Mouse (Mus musculus): ENCODE data around the gene Arhgef40. TPM values are rescaled to one million over a fixed set of nuclear protein-coding genes. Genes with fewer than 3 reads are reported as not detected.
A peak's percentile ranks its signal among the peaks of the same experiment; 100 is the strongest.

The Arhgef40 gene
- total and polyA plus RNA-seq, 3 experiments = 6.4 to 150 (median 37.5) TPM

DNA sequence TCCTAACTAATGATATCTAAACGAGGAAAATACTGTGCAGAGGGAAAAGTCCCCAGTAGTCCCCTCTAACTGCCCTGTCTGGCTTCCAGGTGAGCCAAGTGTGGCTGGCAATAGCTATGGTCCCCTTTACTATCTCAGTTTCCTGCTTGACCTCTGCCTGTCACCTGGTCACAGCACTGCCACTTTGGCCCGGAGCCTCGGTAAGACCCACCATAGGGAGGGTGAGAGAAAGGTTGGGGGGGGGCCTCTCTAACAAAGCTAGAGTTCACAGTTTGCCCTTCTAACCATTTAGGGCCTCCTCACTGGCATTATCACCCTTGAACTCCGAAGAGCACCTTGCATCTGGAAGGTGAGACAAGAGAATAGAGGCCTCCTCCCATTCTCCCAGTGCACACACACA lies 33.1 kb downstream of the Arhgef40 start:
- TF ChIP-seq ELF1 (IDR thresholded peaks at IDR 0.05; ENCODE audit: low read depth, low read length) = no peak
- no peak for TF ChIP-seq TCF12 (IDR thresholded peaks at IDR 0.05; ENCODE audit: low read depth, low read length)
- no peak for TF ChIP-seq CHD2 (IDR thresholded peaks at IDR 0.05; ENCODE audit: low read length)
- TF ChIP-seq ZNF384 (IDR thresholded peaks at IDR 0.05; ENCODE audit: low read depth, low read length) = no peak
- TF ChIP-seq ZKSCAN1 (IDR thresholded peaks at IDR 0.05; ENCODE audit: low read depth, low read length) = no peak
- TF ChIP-seq MAFK (IDR thresholded peaks at IDR 0.05; ENCODE audit: borderline replicate concordance, low read depth, low read length) = no peak
- TF ChIP-seq MYC (IDR thresholded peaks at IDR 0.05; ENCODE audit: low read depth, low read length) = no peak
- TF ChIP-seq RCOR1 (IDR thresholded peaks at IDR 0.05; ENCODE audit: low read depth, low read length) = no peak
- TF ChIP-seq CHD1 (IDR thresholded peaks at IDR 0.05; ENCODE audit: low read depth, low read length) = no peak
- TF ChIP-seq MYB (IDR thresholded peaks at IDR 0.05; ENCODE audit: low read depth, low read length) = no peak
- no peaks in the 10 kb centered on the region for H3K9me3 ChIP-seq (replicated peaks; ENCODE audit: insufficient read depth, low read length)
- no peak overlapping the region for H3K27ac ChIP-seq (ENCODE audit: control insufficient read depth, low read depth, low read length)
- peaks cover 3 to 38% of the 10 kb centered on the region in 2 experiments; a peak in 3 of 4 replicates for H3K4me1 ChIP-seq (ENCODE audit: control insufficient read depth in 1 of 2, insufficient read depth in 2 of 2, low read length in 2 of 2)
- H3K4me3 ChIP-seq (ENCODE audit: control insufficient read depth in 1 of 2, insufficient read depth in 1 of 2, low read depth in 2 of 2, low read length in 2 of 2) = no peak overlapping the region
- H3K36me3 ChIP-seq (ENCODE audit: control insufficient read depth in 1 of 2, insufficient read depth in 2 of 2, low read length in 2 of 2) = peaks cover 0 to 23% of the 10 kb centered on the region in 2 experiments; a peak in 2 of 4 replicates
- no peak for DNase-seq (ENCODE audit: low read depth, low spot score)
- H3K79me2 ChIP-seq (ENCODE audit: control insufficient read depth, insufficient read depth, low read length, poor library complexity) = peaks cover 14% of the 10 kb centered on the region
- H3K27me3 ChIP-seq (ENCODE audit: control insufficient read depth in 1 of 2, insufficient read depth in 2 of 2, low read length in 2 of 2) = no peaks in the 10 kb centered on the region
- no peak overlapping the region for H3K9ac ChIP-seq (ENCODE audit: control insufficient read depth, low read depth, low read length, poor library complexity, severe bottlenecking)

- Histone ChIP-seq H3K4me3 (ENCODE audit: control insufficient read depth in 1 of 2, insufficient read depth in 1 of 2, low read depth in 2 of 2, low read length in 2 of 2) (peak overlapping the region; percentile 77 to 84; a peak in 3 of 4 replicates), H3K36me3 (ENCODE audit: control insufficient read depth in 1 of 2, insufficient read depth in 2 of 2, low read length in 2 of 2) (peaks cover 0 to 23% of the 10 kb centered on the region in 2 experiments; a peak in 2 of 4 replicates), H3K79me2 (ENCODE audit: control insufficient read depth, insufficient read depth, low read length, poor library complexity) (peaks cover 14% of the 10 kb centered on the region), H3K27ac (ENCODE audit: control insufficient read depth, low read depth, low read length) (no peak overlapping the region), H3K27me3 (ENCODE audit: control insufficient read depth in 1 of 2, insufficient read depth in 2 of 2, low read length in 2 of 2) (no peaks in the 10 kb centered on the region), H3K9me3 (replicated peaks; ENCODE audit: insufficient read depth, low read length) (no peaks in the 10 kb centered on the region), H3K4me1 (ENCODE audit: control insufficient read depth in 1 of 2, insufficient read depth in 2 of 2, low read length in 2 of 2) (peaks cover 3 to 40% of the 10 kb centered on the region in 2 experiments; a peak in 3 of 4 replicates), H3K9ac (ENCODE audit: control insufficient read depth, low read depth, low read length, poor library complexity, severe bottlenecking) (peak overlapping the region; percentile 88)
- TF ChIP-seq UBTF (IDR thresholded peaks at IDR 0.05; ENCODE audit: borderline replicate concordance, insufficient read depth, low read depth, low read length) (no peak), TAL1 (IDR thresholded peaks at IDR 0.05; ENCODE audit: low read length) (no peak), NRF1 (IDR thresholded peaks at IDR 0.05; ENCODE audit: insufficient read depth, low read depth, low read length, poor library complexity, severe bottlenecking) (no peak), ZKSCAN1 (IDR thresholded peaks at IDR 0.05; ENCODE audit: low read depth, low read length) (peak; percentile 91), MEF2A (IDR thresholded peaks at IDR 0.05; ENCODE audit: extremely low read depth, insufficient replicate concordance, low read depth, low read length, poor library complexity, severe bottlenecking) (no peak), NELFE (IDR thresholded peaks at IDR 0.05; ENCODE audit: low read depth, low read length) (no peak), MYB (IDR thresholded peaks at IDR 0.05; ENCODE audit: low read depth, low read length) (no peak)
- DNase-seq (ENCODE audit: low read depth, low spot score) = peak; percentile 25
These were observed 33.9 kb downstream of the Arhgef40 start for GRCm38 (mm10) chr14:52018248-52019050.

Measured in MEL (cell line).